Mouse (Mus musculus) spleen, adult 2 months (tissue): ENCODE measurements around the gene Sae1. TPM values are rescaled to one million over a fixed set of nuclear protein-coding genes. Genes with fewer than 3 reads are reported as not detected.
A peak's percentile ranks its signal among the peaks of the same experiment; 100 is the strongest.

Experiments used
- DNase-seq, 2 experiments: peaks; one replicate each; pipeline versions ENCODE4 v3.0.0 to v3.0.0-alpha.2; 2012 to 2021; ENCODE audit warnings: low spot score in 2 of 2, low read depth in 1 of 2
- H3K27ac ChIP-seq: fragments of 200-500 bp; 2 replicates; pipeline ENCODE4 v1.5.1; 2012; ENCODE audit warnings: low read length, inconsistent platforms; ENCODE audit not compliant: insufficient read depth
- H3K27me3 ChIP-seq: fragments of 200-500 bp; 2 replicates; pipeline ENCODE4 v1.6.1; 2012; ENCODE audit warnings: mild to moderate bottlenecking, moderate library complexity, low read length, inconsistent platforms; ENCODE audit not compliant: control insufficient read depth, insufficient read depth
- H3K36me3 ChIP-seq: fragments of 200-500 bp; 2 replicates; pipeline ENCODE4 v1.6.1; 2012; ENCODE audit warnings: mild to moderate bottlenecking, low read length, inconsistent platforms; ENCODE audit not compliant: control insufficient read depth, insufficient read depth
- H3K4me1 ChIP-seq: fragments of 200-500 bp; 2 replicates; pipeline ENCODE4 v1.6.1; 2011; ENCODE audit warnings: inconsistent platforms; ENCODE audit not compliant: control insufficient read depth, insufficient read depth, insufficient read length
- H3K4me3 ChIP-seq: fragments of 200-500 bp; 2 replicates; pipeline ENCODE4 v1.5.1; 2011; ENCODE audit warnings: mild to moderate bottlenecking, inconsistent platforms; ENCODE audit not compliant: insufficient read depth, insufficient read length; ENCODE audit errors: extremely low read depth
- CTCF ChIP-seq: fragments of 200-500 bp; IDR thresholded peaks from 2 replicates; pipeline ENCODE4 v1.5.1; 2011; ENCODE audit warnings: mild to moderate bottlenecking, inconsistent platforms; ENCODE audit not compliant: insufficient read depth, insufficient read length, insufficient replicate concordance; ENCODE audit errors: extremely low read depth
- POLR2A ChIP-seq: fragments of 200-500 bp; IDR thresholded peaks from 2 replicates; pipeline ENCODE4 v1.6.1; 2011; ENCODE audit warnings: low read depth, low read length, inconsistent platforms
- WGBS: fragments of 180-500 bp; shearing (Covaris S2); methylation state at CpG from one replicate; pipeline ENCODE4 v1.1.7; 2018; 5-methylcytosine and 5-hydroxymethylcytosine counted together
- polyA plus RNA-seq: library from polyadenylated mRNA; depleted of rRNA; stranded (reverse); fragments of >200 nt; gene quantifications from 2 replicates; pipeline ENCODE4 v1.2.3, GENCODE M21; 2012

Gene Sae1
- polyA plus RNA-seq, 1 experiment: 20.7 TPM

- Histone ChIP-seq H3K27me3 (peaks cover 5% of the 10 kb centered on the region; the same call in 1 of the 2 replicates), H3K4me3 (peak overlapping the region; percentile 66), H3K27ac (peak overlapping the region; percentile 91), H3K4me1 (peaks cover 31% of the 10 kb centered on the region), H3K36me3 (peaks cover 10% of the 10 kb centered on the region)
- peak in 1 of 2 experiments; percentile 41 for DNase-seq
- TF ChIP-seq CTCF (peak; percentile 21; the same call in 1 of the 2 replicates), POLR2A (peak; percentile 69)
- WGBS: 2% methylated on average over 56 of the region's 66 CpGs
These were observed 74.0 kb downstream of the Sae1 start for GRCm38 (mm10) chr7:16313481-16314220.

GRCm38 (mm10) chr7:16312672-16313311 lies 74.8 kb downstream of the Sae1 start:
- peak in 1 of 2 experiments; percentile 58 for DNase-seq
- WGBS: 1% methylated on average over 12 of the region's 12 CpGs
- H3K27me3 ChIP-seq: peaks cover 5% of the 10 kb centered on the region; the same call in 1 of the 2 replicates
- H3K4me1 ChIP-seq: peaks cover 35% of the 10 kb centered on the region
- peak overlapping the region; percentile 91 for H3K27ac ChIP-seq
- peaks cover 9% of the 10 kb centered on the region for H3K36me3 ChIP-seq
- H3K4me3 ChIP-seq: peak overlapping the region; percentile 88
- no peak for TF ChIP-seq POLR2A
- TF ChIP-seq CTCF: no peak

- under 1% methylated on average over 49 of the region's 49 CpGs for WGBS
- Histone ChIP-seq H3K27me3 (peaks cover 5% of the 10 kb centered on the region; the same call in 1 of the 2 replicates), H3K27ac (peak overlapping the region; percentile 91)
These were observed 75.5 kb downstream of the Sae1 start for GRCm38 (mm10) chr7:16312011-16312671.

GRCm38 (mm10) chr7:16311453-16312004 lies 76.1 kb downstream of the Sae1 start:
- Histone ChIP-seq H3K4me3 (peak overlapping the region; percentile 88; the same call in 1 of the 2 replicates), H3K36me3 (no peaks in the 10 kb centered on the region; the same call in 1 of the 2 replicates), H3K27ac (peak overlapping the region; percentile 91), H3K4me1 (peaks cover 35% of the 10 kb centered on the region), H3K27me3 (peaks cover 5% of the 10 kb centered on the region; the same call in 1 of the 2 replicates)
- no peak for DNase-seq
- no peak for TF ChIP-seq POLR2A
- TF ChIP-seq CTCF: no peak
- WGBS: 2% methylated on average over 14 of the region's 14 CpGs

More at GRCm38 (mm10) chr7:16312011-16312671, 75.5 kb downstream of the Sae1 start:
- H3K4me3 ChIP-seq: peak overlapping the region; percentile 88
- DNase-seq: no peak
- H3K4me1 ChIP-seq: peaks cover 35% of the 10 kb centered on the region
- H3K36me3 ChIP-seq: peaks cover 3% of the 10 kb centered on the region
- no peak for TF ChIP-seq CTCF
- no peak for TF ChIP-seq POLR2A

DNA sequence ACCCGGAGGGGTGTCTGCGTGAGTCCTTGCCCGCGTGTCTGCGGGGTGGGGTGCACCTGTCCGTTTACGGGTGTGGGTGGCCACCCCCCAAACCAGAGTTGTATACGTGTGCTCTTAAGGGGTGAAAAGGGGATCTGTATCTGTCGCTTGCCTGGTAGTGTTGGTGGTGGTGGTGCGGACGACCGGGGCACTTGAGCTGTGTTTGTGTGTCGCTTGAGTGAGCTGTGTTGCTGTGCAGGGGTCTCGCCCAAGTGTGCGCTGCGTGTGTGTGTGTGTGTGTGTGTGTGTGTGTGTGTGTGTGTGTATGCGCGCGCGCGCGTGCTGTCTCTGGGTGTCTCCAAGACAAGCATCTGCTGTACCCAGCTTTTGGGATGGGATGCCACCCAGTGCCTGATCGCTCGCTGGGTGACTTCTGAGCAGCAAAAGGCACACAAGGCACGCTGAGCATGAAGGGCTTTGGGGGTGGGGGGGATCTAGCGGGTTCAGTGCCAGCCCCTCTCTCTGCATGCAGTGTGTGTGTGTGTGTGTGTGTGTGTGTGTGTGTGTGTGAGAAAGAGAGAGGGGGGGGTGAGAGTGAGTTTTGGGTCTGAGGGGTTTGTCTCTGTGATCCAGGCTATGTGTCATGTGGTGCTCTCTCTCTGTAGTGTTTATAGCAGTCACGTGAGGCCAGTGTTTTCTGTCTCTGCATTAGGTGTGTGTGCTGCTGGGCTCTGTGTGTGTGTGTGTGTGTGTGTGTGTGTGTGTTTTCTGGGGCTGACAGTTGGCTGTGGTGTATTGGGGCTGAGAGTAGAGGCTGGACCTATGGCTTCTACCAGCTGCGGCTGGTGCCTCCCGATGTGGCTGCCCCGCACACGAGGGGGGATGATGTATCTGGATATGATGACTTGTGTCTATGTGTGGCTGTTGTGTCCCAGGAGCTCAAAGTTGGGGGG lies 76.8 kb downstream of the Sae1 start:
- Histone ChIP-seq H3K27ac (peak overlapping the region; percentile 82), H3K27me3 (peaks cover 5% of the 10 kb centered on the region; the same call in 1 of the 2 replicates), H3K4me3 (peak overlapping the region; percentile 88), H3K4me1 (peaks cover 35% of the 10 kb centered on the region), H3K36me3 (no peaks in the 10 kb centered on the region; the same call in 1 of the 2 replicates)
- no peak for DNase-seq
- under 1% methylated on average over 31 of the region's 31 CpGs for WGBS
- TF ChIP-seq POLR2A (no peak), CTCF (no peak)
